Mouse (Mus musculus) CD8-positive naive resting alpha-beta T cell, adult 57 days (primary cell): ENCODE measurements around the gene Oma1. TPM values are rescaled to one million over a fixed set of nuclear protein-coding genes. Genes with fewer than 3 reads are reported as not detected.

Experiments used
- total RNA-seq: library from RNA; stranded (reverse); gene quantifications from one replicate; pipeline ENCODE4 v1.2.4, GENCODE M21; 2023

Oma1 gene
- 19.2 TPM for total RNA-seq

DNA sequence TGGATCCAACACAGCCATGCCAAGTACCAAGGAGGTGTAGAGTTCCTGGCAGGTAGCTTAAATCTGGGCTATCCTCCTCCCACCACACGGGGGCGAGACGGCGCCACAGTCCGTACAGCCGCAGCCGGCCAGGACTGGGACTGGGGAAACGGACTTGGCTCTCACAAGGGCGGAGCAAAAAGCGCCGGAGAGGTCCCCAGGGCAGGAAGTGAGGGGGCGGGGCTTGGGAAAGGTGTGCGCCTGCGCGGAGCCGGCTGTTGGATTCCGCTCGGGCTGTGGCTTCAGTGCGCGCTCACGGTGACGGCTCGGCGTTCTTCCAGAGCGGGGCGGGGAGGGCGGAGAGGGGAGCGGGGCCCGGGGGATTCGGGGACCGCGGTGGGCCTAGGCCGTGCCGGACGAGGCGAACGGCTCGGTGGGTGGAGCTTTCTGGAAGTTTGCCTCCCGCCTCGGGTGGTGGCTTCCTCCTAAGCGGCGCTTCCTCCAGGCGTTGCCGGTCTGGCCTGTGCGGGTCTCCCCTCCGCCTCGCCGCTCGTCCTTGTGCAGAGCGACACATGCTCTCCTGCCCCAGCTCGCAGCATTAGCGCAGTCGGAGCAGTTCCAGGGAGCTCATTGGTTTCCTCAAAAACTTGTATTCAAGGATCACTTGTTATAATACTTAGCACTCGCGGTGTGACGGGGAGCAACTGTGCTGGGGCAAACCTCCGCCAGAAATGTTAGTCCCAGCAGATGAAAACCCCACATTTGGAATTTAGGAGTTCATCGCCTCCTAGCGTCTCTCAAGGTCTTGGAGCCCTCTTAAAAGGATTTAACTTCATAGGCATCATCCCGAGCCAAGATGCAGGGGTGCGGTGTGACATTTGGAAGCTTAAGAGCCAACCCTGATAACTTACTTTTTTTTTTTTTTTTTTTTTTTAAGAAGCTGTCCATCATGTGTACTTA lies at the start of gene Oma1:
Oma1 (plus strand) TSS at position 226 of the 939 bp plus-strand sequence.

DNA sequence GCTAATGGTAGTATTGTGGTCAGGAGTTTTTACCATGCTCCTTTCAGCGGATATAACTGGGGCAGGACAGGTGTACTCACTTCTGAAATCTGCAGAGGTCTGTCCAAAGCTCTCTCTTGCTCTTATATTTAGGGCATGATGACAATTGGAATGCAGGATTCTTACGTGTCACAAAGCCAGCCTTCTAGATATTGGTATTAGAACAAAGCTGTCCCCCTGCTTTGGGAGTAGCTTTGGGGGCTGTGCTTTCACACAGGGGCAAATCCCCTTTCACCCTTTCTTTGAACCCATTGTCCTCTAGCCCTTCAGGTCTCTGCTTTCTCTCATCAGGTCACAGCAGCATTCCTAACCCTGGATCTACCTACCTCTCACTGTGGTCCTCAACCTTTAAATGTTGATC lies 22.8 kb upstream of the Oma1 start, which contains the start of gene 4921539E11Rik:
4921539E11Rik (minus strand) TSS at position 101 of the 400 bp plus-strand sequence.

Other genes starting within 250 kb of the Oma1 start
- 106 TPM for gene Mier1, start 199.4 kb upstream of the Oma1 start, total RNA-seq
- 8.5 TPM for gene Wdr78, start 199.3 kb upstream of the Oma1 start, total RNA-seq
- gene Slc35d1, start 98.6 kb upstream of the Oma1 start, total RNA-seq = 32.1 TPM
- gene 4921539E11Rik, start 22.9 kb upstream of the Oma1 start, total RNA-seq = not detected